12 mouse cellular contexts compared by ENCODE assay signal in genomic region chr4:137294474-137294873, GRCm38 (mm10). TPM values are rescaled to one million over a fixed set of nuclear protein-coding genes. Genes with fewer than 3 reads are reported as not detected.
"Had no signal": no experiment of that assay in that cellular context is flagged by ENCODE, and none has a peak within 500 bp of the region (broad histone marks: within the 10 kb centered on the region; RNA-seq: fewer than 3 reads in every experiment).

No protein-coding gene starts in this region.

- H3K9me3 ChIP-seq: liver, embryonic 15.5 days; midbrain, embryonic 13.5 days had no signal

- H3K27ac ChIP-seq: liver, embryonic 15.5 days; midbrain, embryonic 13.5 days had no signal

- ATAC-seq: lung, postnatal 0 days; midbrain, embryonic 13.5 days had no signal

- H3K27me3 ChIP-seq: midbrain, embryonic 13.5 days had no signal

- H3K9ac ChIP-seq: liver, embryonic 15.5 days; midbrain, embryonic 13.5 days had no signal

- H3K4me1 ChIP-seq: liver, embryonic 15.5 days; midbrain, embryonic 13.5 days had no signal

- DNase-seq: kidney, postnatal 10 days; layer of hippocampus, postnatal 36 days; left cerebral cortex, postnatal 4 days; lung, adult 2 months; lung, postnatal 36 days; thymus, adult 18-20 months; thymus, postnatal 25 days had no signal

- H3K36me3 ChIP-seq: liver, embryonic 15.5 days; midbrain, embryonic 13.5 days had no signal

- H3K4me3 ChIP-seq: liver, embryonic 15.5 days; midbrain, embryonic 13.5 days had no signal

- H3K4me2 ChIP-seq: liver, embryonic 11.5 days; liver, embryonic 15.5 days; midbrain, embryonic 13.5 days had no signal

RNA-seq across cellular contexts. Expression of gene Wnt4, which starts 17.2 kb away (rescaled TPM):
- total RNA-seq: megakaryocyte progenitor cell, adult 5-6 weeks had no signal
